Mouse (Mus musculus) retina, postnatal 1 day (tissue): Measurements from ENCODE around the gene Ctu2.
A peak's percentile ranks its signal among the peaks of the same experiment; 100 is the strongest.

ENCODE experiments used
- DNase-seq: peaks from one replicate; pipeline ENCODE4 v3.0.0-alpha.2; 2012

Ctu2 gene

DNA sequence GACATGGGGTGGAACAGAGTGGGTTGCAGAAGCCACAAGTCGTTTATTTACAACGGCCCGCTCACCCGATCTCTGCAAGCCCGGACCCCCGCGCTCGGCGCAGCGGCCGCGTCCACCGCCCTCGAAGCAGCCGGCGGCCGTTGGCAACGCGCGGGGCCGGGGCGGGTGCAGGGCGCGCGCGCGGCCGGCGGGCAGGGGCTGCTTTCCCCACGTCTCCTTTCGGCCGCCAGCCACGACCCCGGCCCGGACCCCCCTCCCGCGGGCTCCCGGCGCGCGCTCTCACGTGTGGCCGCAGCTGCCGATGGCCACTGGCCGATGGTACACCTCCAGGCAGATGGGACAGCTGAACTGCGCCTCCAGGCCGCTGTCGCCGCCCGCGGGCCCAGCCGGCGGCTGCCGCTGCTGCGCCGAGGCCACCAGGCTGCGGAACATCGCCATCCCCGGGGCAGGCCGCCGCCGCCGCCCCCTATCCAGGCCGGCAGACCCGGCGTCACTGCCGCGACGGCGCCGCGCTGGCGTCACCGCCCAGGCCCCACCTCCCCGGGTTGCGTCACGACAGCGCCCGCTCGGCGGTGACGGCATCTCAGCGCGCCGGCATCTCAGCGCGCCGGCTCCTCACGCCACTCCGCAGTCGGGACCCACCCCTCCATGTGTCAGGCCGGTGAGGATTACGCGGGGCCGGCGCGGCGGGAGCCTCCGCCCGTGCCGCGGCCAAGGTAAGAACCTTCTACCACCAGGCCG, at the start of gene Ctu2, which contains the start of gene Rnf166:
Ctu2 (plus strand) TSS at position 564 of the 741 bp plus-strand sequence.
Rnf166 (minus strand) TSS at position 485 of the 741 bp plus-strand sequence.
- peak; percentile 94 for DNase-seq

DNA sequence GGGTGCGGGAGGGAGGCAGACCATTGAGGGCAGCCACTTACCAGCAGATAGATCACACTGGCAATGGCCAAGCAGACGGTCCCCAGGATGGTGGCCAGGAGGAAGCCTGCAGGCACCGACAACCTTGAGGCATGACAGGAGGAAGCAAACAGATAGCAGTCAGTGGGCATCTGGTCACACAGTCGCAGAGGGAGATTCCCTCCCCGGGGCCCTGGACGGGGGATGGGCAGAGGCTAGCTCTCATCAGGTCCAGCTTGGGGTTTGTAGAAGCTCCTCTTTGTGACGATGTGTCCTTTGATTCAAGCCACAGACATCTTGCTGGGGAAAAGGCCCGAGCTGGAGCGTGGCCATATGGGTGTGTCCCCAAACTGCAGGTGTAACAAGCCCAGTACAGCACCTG, 49.8 kb upstream of the Ctu2 start:
- no peak for DNase-seq

DNA sequence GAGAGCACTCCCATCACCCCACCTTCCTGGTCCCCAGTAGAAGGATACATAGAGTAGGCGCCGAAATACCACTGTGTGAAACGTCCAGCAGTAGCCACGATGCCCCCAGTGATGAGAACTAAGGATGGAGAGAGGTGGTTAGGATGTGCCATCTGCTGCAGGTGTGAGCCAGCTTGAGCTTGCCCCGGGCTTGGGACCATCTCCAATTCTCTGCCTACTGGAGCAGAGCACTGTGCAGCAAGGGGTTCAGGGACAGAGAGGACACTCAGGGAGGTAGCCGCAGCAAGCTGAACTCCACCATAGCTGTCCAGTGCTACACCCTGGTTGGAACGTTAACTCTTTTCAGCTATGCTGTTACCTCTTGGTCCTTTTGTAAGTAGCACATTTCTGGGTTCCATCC, 48.3 kb upstream of the Ctu2 start:
- DNase-seq, result no peak

DNA sequence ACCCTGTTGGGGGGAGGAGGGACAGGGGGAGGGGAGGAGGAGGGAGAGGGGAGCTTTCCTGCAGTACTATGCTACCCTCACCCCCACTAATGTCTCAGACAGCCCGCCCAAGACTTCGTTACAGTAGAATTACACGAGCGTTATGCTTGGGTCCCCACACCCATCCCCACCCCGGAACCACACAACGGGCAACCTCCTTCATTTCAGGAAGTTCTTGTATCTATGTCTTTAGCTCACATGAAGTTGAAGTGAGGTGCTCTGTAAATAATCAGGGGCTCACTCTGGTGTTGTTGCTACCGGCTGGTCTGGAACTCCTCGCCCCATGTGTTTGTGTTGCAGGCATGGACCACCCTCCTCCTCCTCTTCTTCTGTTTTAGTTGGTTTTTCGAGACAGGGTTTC, 47.8 kb upstream of the Ctu2 start:
- DNase-seq, result no peak

DNA sequence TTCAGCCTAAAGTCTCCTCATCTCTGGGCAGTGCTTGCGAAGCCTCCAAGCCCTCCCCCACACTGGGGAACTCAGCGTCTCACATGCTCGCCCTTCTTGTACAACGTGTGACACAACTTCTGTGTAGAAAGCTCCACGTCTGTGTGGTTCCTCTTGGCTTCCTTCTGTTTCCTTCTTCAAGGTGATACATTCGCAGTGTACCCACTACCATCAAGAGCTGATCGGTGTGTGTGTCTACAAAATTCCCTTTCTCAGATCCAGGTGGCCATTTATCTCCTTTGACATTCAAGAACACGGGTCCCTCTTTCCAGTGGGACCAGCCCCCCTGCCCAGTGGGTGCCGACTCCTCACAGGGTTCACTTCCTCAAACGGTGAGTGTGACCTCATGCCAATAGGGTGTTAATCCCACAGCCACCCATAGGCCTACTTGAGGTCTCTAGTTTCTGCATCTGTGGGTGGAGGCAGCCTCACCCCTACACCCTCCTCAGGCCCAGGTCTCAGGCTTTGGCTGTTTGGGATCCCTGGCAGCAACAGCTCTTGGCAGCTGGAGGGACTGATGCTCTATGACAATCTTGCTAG, 45.8 kb upstream of the Ctu2 start:
- no peak for DNase-seq

DNA sequence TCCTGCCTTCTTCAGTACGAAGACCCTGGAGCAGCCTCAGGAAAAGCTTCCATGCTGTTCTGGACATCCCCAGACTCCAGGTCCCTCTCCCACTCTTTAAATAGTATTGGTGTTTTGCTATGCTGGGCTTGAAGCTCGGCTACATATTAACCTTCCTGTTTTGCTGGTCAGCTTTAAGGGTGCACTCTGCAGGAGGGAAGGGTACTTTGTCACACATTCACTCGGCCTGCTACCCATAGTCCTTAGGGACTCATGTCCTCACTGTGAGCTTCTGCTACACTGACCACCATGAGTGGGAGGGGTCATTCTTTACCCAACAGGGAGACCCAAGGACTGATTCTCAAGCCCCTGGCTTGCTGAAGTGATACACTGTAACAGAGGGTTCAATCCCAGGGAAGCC, 45.3 kb upstream of the Ctu2 start:
- DNase-seq, result no peak

DNA sequence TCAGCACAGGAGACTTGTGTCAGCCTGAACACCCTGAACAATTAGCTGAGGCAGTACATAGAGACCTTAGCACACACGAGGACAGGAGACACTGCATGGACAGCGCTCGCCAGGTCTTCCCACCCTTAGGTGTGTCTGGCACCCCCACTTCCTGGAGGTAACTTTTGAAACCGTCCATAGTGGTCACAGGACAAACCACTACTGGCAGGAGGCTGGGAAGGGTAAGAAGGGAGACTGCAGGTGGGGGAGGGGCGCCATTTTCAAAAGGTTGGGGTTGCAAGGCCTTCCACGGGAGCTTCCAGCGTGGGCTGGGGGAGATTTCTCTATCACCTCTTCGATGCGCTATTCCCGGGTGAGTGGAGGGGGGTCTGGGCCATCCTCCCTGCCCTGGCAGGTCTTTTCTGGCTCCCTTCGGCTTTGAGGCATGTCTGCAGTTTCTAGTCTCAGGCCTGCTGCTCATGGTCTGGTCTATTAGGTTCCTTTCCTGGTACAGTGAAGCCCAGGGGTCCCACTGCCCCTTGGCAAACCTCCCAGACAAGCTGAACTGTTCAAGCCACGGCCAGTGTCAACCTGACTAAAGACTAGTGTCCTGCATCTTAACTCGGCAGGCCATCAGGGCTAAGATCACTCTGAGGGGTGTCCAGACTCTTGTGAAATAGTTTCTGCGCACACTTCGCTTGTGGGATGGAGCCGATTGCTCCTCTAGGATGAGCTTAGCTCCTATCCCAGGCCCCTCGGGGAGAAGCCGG, 44.1 kb upstream of the Ctu2 start:
- peak; percentile 24 for DNase-seq

DNA sequence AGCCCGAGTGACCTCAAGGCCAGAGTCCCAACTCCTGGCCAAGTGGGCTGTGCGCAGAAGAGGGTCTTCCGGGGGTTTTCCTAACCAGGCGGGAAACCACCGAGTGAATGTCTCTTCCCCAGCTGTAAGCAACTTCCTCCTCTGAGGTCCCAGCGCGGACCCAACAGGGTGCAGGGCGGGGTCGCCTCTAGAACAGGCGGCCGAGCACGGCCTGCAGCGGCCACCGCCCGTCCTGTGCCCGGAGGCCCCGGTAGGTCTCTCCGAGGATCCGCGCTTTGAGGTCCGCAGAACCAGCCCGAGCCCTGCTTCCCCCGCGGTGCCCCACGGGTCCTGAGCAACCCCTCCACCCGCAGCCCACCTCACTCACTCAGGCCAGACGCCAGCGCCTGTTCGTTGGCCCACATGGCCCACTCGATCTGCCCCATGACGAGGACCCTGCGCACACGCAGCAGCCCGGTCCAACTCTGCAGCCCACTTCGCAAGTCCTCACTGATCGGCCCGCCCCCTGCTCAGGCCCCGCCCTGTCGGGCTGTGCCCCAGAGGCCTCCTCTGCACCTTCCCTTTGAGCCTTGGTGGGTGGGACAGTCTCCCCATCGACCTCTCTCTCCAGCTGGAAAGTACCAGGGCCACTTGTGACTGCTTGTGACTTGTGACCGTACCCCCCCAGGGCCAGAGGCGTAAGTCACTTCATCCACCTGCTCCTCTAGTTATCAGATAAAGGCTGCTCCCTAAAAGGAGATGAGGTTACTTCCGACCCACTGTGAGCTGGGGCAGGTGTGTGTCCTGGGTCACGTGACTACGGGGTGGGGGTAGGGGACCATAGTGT, 43.3 kb upstream of the Ctu2 start, which contains the start of gene Cyba:
Cyba (minus strand) TSS at position 488 of the 826 bp plus-strand sequence.
- DNase-seq, result peak; percentile 72

DNA sequence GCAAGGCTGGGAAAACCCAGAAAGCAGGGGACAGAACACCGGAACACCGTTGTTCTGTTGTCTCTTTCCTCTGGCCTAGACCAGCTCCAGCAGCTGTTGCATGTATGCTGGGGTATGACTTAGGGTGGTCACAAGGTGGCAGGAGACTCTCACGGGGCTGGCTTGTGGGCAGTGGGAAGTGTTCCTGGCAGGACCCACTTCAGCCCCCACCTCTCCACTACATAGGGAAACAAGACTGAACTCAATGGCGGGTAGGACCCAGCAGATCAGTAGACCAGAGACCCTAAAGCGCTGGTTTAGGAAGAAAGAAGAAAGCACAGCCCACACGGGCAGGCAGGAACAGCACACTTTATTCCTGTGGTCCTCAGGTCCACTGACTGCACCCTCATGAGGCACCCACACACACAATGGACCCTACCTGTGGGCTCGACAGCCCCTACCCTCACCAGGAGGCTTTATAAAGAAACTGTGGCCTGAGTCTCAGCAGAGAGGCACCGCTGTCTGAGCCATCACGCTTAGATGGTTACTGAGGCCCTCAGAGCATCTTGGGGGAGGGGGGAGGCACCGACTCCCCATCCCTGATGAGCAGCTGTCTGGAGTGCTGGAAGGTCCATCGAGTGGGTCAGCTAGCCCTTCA, 42.6 kb upstream of the Ctu2 start:
- peak; percentile 35 for DNase-seq

DNA sequence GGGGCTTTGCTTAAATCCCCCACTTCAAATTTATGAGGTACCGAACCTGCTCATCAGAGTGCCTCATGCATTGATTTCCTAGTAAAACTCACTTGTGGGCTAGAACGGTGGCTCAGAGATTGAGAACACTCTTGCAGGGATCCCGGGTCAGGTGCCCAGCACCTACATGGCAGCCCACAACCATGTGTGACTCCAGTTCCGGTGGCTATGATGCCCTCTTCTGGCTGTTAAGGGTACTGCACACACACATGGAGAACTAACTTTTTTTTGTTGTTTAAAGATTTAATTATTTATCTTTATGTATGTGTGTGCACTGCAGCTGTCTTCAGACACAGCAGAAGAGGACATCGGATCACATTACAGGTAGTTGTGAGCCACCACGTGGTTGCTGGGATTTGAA, 40.6 kb upstream of the Ctu2 start:
- DNase-seq, result no peak

DNA sequence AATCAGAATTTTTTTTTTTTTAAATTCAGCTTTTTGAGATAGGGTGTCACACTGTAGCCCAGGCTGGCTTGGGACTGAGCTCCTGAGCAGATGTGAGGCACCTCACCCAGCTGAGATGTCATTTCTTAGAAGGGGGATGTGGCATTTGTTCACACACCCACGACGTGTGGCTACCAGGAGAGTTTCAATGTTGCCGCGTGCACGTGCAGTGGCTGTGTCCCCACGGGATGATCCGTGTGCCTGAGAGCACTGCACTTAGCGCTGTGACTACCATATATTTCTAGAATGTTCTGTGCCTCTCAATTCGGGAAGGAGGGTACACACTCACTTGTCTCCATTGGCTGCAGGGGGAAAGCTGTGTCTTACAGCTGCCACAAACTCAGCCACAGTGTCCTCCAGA, 39.8 kb upstream of the Ctu2 start:
- DNase-seq, result no peak

DNA sequence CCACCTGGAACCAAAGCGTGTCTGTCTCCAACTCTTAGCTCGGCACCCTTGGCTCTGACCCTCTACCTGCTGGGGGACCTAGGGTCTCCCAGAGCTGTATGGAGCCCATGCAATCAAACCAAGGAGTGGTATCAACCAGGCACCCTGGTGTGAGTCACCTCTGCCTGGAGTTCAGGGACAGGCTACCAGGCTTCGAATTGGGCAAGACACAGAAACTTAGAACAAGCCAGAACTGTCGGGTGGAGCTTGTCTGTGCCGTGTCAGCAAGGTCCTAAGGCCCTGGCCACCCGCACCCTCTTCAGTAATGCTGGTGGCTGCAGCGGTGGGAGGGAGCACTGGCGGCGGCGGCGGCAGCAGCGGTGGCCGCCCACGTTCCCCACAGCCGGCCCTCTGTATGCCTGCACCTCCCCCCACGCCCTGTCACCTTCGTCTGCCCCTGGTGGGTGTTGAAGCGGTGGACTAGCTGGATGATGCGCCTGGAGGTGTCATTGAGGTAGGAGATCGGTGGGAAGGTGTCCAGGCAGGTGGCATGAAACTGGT, 39.3 kb upstream of the Ctu2 start:
- no peak for DNase-seq

DNA sequence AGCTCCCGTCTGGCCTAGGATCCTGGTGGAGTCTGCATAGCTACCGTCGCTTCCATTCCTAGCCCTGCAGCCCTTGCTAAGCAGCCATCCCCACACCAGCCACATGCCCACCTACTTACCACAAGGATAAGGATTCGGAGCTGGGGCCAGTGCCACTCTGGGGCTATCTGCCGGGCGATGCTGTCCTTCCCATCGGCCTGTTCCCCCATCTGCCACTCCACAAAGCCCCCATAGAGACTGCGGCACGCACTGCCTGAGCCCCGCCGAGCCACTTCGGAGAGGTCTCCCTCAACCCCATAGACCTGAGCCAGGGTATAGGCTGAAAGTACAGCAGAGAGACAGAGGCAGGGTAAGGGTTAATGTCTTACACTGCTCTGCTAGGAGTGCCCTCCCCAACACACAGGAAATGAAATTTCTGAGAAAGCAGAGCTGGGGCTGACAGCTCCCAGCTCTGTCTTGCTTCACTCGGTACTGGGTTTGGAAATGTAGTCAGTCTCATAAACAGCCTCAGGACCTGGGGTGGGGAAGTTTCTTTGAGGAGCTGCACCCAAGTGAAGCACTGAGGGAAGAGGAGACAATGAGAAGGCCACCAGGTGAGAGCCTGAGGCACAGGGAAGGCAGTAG, 38.1 kb upstream of the Ctu2 start:
- DNase-seq, result no peak

DNA sequence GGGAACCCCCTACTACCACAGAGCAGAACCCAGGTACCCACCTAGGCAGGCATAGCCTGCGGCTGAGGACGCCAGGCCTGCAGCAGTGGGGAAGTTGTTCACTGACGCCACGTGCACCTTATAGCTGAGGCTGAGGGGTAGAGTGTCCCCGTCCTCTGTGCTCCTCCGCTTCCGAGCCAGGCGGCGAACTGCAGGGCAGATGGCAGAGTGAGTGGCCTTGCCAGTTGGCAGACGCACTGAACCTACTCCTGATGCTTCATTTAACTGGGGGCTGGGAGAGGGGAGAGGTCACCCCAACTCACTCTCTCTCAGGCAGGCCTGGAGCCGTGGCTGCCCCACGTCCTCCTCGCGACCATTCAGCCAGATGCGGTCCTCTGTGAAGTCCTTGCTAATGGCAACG, 36.6 kb upstream of the Ctu2 start:
- DNase-seq, result no peak

DNA sequence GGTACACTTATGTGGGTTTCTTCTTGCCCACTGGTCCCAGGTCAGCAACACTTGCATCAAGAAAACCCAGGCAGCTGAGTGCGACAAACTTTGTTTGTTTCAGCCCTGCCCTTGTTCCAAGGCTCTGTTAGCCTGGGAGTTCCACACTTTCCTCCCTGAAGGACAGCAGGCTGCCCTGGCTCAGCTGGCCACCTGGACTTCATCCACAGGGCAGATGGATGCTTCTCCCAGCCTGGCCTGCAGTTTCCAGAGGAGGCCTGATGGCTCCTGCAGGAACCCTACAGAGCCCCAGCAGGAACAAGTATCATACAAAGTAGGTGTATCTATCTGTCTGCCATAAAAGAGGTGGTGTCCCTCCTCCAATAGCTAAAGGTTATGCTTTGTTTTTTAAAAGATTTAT, 34.6 kb upstream of the Ctu2 start:
- no peak for DNase-seq

DNA sequence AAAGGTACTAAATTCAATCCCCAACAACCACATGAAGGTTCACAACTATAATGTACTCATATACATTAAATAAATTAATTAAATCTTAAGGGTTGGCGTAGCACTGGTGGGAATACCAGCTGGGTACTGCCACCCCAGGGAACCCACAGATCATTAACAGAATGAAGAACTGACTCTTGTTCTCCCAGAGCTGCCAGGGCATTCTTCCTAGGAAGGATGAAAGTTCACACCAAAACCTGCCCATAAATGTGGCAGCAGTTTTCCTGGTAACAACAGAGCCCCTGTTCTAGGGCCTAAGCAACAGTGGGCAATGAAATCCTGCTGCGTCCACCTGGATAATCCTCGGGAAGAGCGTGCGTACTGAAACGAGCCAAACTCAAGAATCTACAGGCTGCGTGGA, 33.6 kb upstream of the Ctu2 start:
- no peak for DNase-seq

DNA sequence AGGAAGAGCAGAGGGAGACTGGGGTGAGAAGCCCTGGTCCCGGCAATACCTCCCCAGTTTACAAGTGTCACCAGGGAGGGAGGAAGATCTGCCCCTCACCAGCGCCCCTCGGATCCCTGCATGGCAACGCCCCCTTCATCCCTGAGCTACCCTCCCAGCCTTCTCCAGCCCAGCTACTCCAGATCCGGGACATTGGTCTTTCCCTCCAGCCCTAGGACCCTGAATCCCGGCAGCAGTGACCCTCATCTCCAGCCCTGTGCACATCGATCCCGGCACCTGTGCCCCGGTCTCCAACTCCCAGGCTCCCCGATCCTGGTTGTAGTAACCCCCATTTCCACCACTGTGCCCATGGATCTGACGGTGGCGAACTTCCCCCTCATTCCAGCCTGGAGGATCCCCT, 33.2 kb upstream of the Ctu2 start:
- DNase-seq, result no peak

DNA sequence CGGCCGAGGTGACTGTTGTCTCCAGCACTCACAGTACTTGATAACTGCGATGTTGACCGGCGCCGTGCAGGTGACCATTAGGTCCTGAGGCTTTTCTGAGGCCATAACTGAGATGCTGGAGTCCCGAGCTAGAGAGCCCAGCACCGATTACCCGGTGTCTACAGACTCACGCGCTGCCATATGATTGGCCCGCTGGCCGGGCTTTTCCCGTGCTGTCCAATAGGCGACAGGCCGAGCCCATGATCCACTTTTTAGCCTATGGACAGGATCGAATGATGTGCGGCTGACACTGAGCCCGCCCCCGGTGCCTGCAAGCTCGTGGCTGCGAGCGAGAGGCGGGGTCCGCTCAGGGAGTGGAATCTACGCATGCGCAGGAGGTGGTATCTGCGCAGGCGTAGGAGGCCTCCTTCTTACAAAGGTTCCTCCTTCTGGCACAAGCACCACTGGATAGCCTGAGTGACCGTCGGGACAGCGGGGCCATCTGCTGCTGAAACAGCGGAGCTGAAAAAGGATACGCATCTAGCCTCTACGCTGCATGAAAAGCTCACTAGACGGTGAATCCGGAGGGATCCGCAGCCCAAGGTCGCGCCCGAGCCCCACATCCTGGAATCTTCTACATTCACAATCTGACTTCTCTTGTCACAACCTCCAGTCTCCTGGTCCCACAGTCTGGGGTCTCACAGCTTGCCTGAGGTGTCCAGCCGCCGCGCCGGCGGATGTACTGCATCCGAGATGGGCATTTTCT, 32.5 kb upstream of the Ctu2 start, which contains the start of gene Mvd:
Mvd (minus strand) TSS at position 161 of the 745 bp plus-strand sequence.
- DNase-seq, result peak; percentile 100

DNA sequence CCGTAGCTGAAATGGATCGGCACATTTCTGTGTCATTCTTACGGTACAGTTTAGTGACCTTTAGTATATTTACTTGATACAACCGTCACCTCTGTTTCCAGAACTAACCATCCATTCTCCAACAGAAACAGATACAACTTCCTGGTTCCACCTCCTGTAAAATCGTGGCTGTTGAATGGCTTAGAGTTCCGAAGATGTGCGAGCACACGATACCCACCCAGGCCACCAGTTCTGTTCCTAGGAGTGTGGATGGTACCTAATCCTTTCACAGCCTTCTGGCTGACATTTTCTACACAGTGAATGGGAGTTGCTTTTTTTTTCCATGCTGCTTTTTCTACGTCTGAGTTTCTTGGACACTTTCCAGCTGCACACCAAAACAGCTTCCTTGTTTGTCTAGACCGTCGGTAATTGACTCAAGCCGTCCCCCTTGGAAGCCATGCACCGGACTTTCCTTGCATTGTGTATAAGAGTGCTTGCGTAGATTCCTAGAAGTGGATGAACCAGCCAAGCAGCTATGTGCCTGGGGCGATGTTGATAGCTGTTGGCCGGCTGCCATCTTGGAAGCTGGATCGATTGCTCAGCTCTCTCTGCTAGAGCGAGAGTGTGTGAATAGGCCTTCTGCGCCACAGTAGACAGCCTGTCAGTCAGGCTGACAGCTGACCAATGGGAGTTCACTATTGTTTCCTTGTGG, 31.7 kb upstream of the Ctu2 start:
- peak; percentile 92 for DNase-seq

DNA sequence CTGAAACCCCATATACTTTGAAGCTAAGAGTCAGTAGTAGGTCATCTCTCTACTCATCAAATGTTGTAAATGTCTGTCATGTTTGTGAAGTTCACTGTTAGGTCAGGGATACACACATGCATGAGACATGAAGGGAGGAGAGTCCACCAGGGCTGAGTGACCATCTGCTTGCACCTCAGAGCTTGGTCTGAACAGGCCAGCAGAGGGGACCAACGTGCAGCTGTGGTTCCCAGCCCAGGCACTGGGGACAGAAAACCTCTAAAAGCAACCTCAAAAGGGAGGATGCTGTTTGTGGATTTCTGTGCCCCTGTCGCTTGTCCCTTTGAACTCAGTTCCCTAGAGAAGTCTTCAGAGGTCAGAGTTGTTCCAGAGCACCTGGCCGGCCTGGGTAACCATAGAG, 30.7 kb upstream of the Ctu2 start:
- DNase-seq, result no peak
